Mouse (Mus musculus) kidney, postnatal 14 days (tissue): ENCODE data around the gene Inpp5a.

ENCODE experiments used
- DNase-seq: peaks from one replicate; pipeline ENCODE4 v3.0.0; 2022; ENCODE audit warnings: mixed read lengths

Inpp5a gene

DNA sequence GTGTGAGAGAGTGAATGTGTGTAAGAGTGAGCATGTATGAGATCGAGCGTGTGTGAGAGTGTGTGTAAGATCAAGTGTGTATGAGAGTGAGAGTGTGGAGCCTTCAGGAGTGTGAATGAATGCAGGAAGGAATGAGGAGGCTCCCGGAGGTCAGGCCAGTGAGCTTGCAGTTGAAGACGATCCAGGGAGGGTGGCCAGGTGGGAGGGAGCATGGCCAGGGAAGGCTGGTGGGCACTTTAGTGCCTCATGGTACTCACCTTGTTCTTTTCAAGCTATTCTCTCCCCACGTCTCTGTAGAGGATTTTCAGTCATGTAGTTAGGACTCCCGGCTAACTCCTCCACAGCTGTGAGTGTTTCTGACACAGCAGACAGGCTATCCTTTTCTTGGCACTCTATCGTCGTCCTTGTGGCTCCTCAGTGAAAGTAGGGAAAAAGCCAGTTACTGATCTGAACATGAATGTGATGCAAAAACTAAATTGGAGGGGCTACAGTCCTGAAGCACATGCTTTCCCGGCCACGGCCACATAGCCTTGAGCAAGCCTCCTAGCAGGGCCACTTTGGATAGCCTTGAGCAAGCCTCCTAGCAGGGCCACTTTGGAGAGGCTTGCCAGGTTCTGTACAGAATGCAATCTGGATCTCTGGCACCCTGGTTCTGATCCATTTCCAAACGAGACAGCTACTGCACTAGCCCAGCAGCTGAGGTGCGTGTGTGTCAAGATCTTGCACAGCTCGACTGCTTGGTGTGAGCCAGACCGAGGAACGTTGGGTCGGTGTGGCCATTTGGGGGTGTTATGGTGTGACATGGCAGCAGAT, 61.5 kb downstream of the Inpp5a start:
- no peak for DNase-seq

DNA sequence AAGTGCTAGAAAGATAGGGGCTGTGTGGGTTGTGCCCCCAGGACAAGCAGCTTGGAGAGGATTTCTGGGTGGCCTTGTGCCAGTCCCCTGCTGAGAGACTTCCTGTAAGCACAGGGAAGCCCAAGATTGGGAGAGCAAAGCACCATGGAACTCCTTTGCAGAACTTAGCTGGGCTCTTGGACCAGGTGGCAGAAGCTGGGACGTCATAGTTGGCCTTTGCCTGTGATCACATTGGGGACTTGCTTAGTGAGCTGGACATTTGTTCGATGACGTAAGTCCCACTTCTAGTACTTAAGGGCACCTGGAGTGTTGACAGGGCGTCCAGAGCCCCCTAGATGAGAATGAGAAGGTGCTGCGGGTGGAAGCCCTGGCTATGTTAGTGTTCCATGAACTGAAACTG, 62.8 kb downstream of the Inpp5a start:
- DNase-seq, result no peak

DNA sequence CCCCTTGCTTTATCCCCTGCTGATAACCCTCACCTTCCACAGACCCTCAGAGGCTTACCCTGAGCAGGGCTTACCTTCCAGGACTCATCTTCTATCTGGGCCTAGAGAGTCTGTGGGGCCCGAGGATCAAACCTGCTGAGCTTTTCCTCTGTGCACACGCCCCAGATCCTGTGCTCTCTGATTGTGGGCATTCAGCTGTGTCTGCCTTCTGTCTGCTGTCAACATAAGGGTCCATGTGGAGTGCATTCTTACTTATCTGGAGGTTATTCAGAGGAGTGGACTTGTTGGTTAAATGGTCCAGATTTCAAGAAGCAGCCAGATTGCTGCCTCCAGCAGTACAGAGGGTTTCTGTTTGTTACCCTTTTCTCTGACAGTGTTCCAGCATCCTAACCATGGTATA, 63.3 kb downstream of the Inpp5a start:
- DNase-seq, result no peak

DNA sequence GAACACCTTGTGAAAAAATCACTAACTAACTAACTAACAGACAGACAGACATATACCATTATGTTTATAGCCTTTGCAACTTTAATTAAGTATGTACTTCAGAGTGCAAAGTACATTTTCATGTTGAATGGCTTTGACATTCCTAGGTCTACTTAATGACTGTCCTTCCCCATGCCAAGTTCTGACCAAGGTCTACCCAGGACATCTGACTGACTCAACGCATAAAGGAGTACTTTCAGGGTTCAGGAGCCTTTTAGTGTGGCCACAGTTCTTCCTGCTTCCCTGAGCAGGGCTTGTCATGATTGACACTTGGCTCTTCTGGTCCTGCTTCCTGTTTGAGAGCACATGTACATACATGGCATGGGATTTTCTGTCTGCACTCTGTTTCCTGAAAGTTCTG, 64.3 kb downstream of the Inpp5a start:
- no peak for DNase-seq

DNA sequence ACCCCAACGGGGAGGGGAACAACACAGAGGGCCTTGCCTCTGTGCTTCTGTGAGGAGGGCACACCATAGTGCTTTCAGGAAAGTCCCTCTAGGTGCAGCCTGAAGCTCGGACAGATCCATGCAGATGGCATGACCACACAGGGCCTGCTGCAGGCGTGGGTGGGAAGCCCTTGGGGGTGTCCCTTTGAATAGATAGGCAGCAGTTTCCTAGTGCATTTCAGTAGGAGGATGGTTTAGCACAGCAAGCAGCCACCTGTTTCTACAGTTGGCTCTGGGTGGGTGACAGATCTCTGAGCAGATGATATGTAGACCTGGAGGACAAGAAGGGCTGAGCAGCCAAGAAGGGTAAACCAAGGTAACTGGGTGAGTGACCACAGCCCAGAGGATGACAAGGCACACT, 65.4 kb downstream of the Inpp5a start:
- no peak for DNase-seq

DNA sequence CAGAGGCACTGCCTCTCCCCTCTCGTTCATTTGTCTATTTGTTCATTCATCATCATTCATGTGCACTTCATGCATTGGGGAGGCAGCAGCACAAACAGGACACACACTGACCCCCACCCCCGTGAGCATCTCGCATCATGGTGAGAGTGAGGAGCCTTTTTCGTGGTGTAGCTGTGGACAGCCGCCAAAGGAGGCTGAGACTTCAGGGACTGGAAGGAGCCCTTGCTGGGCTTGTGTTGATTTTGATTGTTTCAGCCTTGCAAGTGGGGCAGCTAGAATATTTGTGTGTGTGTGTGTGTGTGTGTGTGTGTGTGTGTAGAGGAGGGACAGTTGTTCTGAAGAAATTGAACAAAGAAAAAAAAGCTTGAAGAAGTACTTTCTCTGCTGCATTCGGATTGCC, 67.8 kb downstream of the Inpp5a start:
- DNase-seq, result no peak

DNA sequence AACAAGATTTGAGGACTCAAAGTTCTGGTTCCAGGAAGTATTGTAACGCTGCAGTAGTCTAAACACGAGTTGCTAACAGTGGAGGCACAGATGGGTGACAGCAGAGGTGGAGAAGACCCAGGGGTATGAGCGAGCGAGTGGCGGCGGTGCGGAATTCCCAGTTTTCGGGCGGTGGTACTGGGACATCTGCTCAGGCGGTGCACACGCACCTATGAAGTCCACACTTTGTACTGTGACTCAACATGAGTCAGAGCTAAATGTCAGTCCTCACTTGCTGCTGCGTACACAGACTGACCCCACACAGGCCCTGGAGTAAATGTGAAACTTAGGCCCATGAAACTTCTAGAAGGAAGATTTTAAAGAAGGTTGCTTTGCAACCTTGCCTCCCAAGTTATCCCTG, 72.4 kb downstream of the Inpp5a start:
- DNase-seq, result no peak

DNA sequence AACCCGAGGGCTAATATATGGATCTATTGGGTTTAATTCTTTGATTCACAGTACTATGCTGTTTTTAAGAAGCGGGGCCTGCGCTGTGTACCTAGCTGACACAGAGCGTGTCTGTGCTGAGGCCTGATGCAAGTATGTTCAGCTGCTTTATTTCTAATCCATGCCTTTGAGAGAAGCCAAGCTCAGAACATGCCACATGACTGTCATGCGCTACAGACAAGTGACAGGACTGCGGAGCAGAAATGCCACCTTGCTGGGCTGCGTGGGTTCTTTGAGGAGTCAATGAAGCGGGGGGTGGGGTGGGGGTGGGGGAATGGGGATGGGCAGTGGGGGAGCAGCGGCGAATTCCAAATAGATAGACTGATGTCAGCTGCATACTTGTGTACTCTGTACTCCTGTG, 73.2 kb downstream of the Inpp5a start:
- DNase-seq, result no peak

DNA sequence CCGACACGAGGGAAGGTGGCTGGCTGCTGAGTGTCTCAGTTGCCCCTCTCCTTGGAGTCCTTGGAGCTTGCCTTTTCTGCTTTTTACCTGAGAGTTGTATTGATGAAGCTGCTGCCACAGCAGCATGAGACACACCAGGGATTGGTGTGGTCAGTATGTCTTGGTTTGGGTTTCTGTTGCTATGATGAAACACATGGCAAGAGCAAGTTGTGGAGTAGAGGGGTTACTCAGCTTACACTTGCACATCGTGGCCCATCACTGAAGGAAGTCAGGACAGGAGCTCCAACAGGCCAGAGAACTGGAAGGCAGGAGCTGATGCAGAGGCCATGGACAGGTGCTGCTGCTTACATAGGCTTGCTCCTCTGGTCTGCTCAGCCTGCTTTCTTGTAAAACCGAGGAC, 76.6 kb downstream of the Inpp5a start:
- no peak for DNase-seq

DNA sequence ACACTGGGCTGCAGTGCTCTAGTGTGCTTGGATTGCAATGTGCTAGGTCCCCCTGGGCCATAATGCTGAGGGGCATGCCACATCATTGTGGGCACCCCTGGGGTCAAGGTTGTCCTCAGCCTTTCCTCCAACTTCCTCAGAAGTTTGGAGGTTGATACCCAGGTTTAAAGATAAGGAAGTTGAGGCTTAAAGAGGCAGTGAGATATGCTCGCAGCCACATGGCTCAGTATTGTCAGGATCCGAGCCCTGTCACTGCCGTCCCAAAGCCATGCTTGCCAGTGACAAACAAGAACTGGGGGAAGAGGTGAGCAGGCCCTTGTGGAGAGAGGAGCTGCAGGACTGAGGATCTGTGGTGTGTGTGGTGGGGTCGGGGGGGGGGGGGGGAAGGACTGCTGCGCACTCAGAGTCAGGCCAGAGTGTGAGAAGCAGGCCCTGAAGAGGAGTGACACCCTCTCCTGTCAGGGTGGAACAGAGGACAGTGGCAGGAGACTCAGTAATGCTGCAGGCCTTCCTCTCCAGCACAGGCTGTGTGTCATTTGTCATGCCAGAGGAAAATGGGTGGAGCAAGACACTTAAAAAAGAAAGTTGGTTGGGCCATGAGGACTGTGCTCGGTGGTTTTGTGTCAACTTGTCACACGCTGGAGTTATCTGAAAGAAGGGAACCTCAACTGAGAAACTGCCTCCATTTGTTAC, 77.7 kb downstream of the Inpp5a start:
- no peak for DNase-seq

DNA sequence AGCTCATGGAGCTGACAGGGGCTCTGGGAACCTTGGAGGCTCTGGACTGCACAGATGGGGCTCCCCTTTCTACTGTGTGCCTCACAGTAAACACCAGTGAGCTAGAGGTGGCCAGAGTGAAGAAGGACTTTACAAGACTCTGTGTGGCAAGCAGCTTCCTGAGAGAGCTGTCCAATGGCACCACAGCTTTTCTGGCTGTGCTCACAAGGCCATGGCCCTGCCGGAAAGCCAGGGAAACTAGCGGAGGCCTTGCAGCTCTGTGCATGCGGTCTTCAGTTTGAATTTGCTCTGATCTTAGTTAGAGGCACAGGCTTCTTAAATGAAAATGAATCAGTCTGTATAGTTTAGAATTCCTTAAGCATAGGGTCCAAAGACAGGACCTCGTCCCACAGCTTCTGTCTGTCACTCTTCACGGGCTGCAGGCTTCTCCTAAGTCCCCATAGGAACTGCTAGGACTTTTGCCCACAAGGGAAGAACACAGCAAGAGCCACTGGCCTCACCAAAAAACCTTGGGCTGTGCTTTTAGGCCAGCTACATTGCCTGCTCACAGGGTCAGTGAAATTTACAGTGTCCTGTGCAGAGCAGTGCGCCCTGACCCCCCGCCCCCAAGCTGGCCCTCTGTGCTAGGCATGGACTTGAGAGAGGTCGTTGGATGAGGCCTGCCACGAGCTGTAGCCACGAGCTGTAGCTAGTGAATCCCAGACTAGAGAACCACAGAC, 78.4 kb downstream of the Inpp5a start:
- DNase-seq, result peak; percentile 36

DNA sequence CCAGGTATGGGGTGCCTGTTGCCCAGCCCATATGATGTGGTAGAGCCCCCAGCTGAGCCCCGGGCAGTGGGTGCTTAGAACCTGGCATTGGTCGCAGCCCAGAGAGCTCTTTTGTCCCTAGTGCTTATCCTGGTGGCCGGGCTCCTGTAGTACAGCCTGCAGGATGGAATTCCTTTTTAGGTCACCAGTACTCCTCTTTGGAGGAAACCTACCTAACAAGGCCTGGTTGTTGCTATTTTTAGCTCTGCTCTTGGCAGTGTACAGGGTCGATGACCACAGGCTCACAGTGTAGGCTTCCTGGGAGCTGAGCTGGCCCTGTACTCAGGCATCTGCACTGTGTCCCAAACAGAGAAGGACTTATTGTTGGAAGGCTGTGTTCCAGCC, 79.0 kb downstream of the Inpp5a start:
- peak; percentile 58 for DNase-seq

DNA sequence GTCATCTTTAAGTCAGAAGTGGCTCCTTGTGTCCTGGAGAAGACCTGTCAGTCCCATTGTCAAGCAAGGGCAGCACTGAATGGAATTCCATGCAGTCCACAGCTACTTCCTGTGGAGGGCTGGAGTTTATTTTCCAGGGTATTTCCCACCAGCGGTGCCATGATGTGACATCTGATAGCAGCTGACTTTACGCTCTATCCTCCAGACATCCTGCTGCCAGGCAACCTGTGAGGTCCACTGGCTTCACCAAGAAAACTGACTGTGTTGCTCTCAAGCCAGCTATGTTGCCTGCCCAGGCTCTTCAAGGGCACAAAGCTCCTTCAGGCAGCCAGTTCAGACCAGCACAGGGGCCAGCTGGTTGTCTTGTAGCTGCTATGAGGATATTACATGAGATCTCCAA, 79.5 kb downstream of the Inpp5a start:
- DNase-seq, result peak; percentile 21

DNA sequence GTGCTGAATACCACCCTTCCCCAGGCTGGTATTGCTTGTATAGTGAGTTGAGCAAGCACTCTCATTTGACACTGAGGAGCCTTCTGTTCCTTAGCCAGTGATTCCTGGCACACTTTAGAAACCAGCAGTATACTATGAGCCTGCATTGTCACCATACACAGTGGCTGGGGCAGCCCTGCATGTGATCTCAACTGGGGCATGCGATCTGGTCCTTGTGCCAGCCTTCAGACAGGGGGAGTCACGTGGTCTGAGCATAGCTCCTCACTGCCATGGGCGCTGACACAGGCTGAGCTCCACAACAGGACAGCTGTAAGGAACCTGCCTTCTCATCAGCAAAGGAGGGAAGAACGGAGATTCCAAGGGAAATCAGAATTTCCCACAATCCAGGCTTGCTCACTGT, 80.5 kb downstream of the Inpp5a start:
- no peak for DNase-seq

DNA sequence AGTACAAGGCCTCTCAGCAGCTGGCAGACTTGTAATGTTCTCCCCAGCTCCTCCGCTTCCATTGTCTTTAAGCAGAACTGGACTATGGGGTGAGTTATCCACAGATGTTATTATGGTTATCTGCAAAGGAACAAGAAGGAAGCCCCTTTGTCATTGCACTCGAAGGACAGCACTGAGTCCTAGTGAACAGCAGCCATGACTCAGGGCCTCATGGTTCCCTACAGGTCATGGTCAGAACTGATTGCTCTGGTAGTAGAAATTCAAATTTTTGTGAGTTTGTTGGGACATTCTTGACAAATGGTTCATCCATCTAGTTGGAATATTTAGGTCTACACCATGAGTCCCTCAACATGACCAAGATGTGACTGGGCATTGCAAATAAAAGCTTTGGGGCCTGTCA, 81.6 kb downstream of the Inpp5a start:
- DNase-seq, result no peak

DNA sequence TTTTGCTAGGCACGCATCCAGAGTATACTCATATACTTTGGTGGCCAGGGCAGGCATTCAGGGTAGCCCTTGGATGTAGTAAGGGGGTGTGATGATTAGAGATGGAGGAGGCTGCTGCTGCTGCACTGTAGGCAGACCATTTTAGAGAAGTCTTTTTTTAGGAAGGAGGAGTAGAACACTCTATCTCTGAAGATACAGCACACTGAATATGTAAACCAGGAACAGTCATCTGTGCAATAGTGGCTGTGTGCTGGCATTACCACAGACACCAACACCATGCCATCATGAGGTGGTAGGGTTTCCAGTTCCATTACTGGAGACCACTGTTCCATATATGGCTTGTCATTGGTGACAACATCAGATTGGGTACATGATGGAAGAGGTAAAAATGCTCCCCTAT, 83.1 kb downstream of the Inpp5a start:
- no peak for DNase-seq

DNA sequence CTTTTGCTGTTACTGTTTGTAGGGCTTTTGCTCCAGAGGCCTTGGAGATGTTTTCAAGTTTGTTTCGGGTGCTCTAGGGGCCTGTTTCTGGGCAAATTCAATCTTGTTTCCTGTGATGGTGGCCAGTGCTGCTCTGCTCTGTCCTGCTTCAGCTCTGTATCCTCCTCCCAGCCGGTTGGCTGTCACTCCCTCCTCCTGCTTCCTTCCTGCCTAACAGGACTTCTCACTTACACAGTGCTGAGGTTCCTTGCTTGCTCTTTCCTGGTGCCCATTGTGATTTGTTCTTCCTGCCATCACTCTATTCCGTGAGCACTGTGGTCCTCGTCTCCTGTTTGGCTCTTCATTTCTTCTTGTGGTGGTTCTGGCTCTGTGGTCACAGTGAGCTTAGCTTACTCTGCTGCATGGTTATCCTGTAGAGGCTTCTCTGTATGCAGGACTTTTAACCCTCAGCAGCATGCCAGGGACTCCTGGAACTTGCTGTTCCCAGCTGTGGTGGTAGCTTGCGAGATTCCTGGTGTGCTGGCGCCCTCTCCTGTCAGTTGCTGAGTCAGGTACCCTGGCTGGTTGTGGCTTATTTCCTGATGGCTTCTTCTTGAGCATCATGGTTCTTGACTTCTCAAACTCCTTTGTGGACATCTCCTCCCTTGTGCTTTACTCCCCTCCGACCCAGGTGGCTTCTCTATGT, 84.1 kb downstream of the Inpp5a start:
- DNase-seq, result peak; percentile 90

DNA sequence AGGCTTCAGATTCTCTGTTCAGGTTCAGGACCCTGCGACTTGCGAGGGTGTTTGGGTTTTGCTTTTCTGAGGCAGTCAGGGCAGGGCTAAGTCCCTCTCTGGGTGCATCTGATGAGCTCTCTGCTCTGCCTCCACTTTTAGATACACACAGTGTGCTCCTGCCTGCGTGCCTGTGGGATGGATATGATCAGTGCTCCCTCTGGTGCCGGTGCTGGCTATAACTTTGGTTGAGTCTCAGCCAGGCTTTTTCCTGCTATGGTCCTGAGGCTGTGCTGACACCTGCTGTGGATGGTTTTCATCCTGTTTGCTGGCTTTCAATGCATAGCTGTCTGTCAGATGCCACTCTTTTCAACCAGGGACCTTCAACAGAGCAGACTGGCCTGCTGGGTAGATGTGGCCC, 87.0 kb downstream of the Inpp5a start:
- peak; percentile 42 for DNase-seq

DNA sequence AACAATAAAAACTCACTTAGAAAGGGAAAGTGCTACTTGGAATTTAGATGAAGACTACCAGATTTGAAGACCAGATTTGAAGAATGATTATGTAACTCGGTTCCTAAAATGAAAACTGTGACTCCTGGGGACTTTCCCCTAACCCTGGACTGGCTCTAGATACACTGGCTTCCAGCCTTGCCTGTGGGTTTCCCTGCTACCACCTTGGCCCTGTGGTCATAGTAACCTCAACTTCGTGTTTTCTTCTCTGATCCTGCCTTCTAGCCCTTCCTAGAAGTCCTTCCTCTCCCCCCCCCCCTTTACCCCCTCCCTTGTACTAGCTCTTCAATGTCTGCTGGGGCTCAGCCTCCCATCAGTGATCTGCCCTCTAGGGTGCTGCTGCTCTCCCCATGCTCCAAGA, 87.8 kb downstream of the Inpp5a start:
- DNase-seq, result no peak

DNA sequence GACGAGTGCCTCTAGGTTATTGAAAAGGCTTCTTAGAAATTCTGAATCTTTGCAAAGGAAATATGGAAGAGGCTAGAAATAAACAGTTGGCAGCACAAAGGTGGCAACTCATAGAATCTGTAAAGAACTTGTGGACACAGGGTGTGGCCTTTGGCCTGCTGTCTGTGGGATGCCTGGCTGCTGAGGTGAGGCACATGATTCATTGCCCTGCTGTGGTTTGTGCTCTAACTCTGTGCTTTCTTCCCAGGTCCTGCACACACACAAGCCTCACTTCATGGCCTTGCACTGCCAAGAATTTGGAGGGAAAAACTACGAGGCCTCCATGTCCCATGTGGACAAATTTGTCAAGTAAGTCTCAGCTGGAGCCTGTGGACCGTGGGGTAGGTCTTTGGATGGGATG, 88.8 kb downstream of the Inpp5a start:
- DNase-seq, result no peak

DNA sequence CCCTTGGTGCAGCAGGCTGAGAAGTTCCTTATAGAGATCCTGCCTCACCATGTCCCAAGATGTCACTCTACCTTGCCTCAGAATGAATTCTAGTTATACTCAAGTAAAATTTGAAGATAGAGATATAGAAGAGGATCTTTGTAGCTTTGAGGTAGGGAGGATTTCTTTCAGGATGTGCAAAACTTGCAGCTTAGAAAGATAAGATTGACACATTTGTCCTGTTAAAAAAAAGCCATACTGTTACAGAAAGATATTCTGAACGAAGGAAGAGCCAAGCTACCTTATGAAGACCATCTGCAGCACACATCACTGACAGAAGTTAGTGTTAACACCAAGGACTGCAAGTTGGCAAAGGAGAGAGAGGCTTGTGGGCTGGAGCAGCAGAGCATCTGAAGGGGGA, 90.2 kb downstream of the Inpp5a start:
- DNase-seq, result no peak

DNA sequence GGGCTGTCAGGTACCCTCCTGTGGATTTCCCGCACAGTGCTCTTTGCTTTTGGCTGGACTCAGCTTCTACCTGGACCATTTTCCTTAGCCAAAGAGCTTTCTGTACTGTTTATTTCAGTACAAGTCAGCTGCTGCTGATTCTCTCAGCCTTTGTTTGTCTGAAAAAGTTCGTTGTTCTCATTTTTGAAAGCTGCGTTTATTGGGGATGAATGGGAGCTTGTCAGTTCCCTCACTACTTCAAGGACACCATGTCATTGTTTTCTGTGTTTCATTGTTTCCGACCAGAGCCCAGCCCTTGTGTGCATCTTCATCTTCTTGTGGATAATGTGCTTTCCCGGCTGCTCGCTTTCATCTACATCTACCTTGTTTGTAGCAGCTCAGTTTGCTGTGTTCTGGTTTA, 90.7 kb downstream of the Inpp5a start:
- DNase-seq, result no peak

DNA sequence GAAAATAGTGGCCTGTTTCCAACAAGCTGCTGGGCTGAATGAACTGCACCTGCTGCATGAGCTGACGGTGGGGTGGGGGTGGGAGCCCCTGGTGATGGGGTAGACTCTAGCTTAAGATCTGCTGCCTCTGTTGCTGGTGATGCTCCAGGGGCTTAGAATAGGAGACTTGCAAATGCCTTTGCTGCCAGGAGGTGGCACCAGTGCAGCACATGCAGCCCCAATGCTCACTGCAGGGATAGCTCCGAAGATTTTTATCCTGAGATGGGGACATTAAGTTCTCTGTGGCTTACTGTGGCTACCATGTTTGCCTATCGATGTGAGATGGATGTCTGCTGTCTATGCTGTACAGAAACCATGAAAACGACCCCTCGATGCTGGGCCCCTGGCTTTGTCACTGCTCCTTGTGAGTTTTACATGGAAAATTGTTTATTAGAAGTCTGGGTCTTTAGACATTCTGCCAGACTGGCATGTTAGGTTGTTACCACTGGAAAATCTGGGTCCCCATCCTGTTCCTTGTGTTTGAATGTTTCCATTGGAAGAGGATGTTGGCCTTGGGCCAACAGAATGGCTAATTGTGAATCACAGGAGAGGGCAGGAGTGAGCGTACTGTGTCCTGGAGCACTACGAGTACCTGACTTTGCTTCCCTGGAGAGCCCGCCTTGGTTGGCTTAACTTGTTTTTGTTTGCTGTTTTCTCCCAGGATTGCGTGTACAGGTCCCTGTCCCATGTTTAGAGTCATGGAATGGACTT, 95.5 kb downstream of the Inpp5a start:
- peak; percentile 55 for DNase-seq
